Mouse (Mus musculus): ENCODE measurements around the gene Rassf5. TPM values are rescaled to one million over a fixed set of nuclear protein-coding genes. Genes with fewer than 3 reads are reported as not detected.
A peak's percentile ranks its signal among the peaks of the same experiment; 100 is the strongest.
"Not testable (repeated sequence)": the region's sequence is repeated elsewhere in the genome, so short reads cannot be mapped to it uniquely, and the experiment has no call there.

The Rassf5 gene
- polyA plus RNA-seq, 1 experiment: 9.8 TPM

DNA sequence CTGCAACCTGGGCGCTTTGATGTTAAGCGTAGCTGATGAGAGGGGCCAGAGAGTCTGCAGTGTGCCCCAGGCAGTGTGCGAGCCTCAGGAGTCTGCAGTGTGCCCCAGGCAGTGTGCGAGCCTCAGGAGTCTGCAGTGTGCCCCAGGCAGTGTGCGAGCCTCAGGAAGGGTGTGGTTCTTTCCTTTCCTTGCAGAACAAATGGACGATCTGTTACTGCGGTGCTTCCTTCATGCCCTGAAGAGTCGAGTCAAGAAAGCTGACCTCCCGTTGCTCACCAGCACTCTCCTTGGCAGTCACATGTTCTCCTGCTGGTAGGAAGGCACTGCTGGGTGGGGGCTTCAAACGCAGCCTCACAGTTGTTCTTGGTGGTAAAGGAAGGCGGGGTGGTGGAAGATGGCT lies 84.0 kb downstream of the Rassf5 start:
- H3K79me2 ChIP-seq (ENCODE audit: control insufficient read depth, insufficient read depth): no peaks in the 10 kb centered on the region
- H3K27me3 ChIP-seq (ENCODE audit: control insufficient read depth, insufficient read depth, insufficient read length): no peaks in the 10 kb centered on the region
- TF ChIP-seq MYOG (IDR thresholded peaks at IDR 0.05; ENCODE audit: control insufficient read depth in 1 of 3, insufficient read depth in 1 of 3, insufficient read length in 2 of 3, low read depth in 2 of 3) (no peak), CEBPB (IDR thresholded peaks at IDR 0.05; ENCODE audit: insufficient read depth, poor library complexity, severe bottlenecking) (no peak), SRF (IDR thresholded peaks at IDR 0.05; ENCODE audit: control insufficient read depth, insufficient read length, low read depth) (no peak), E2F4 (IDR thresholded peaks at IDR 0.05; ENCODE audit: insufficient read depth) (no peak), REST (IDR thresholded peaks at IDR 0.05; ENCODE audit: insufficient read depth, insufficient read length) (no peak), MAX (IDR thresholded peaks at IDR 0.05; ENCODE audit: low read depth) (no peak), POLR2A (IDR thresholded peaks at IDR 0.05; ENCODE audit: insufficient read length, low read depth) (no peak), POLR2AphosphoS2 (IDR thresholded peaks at IDR 0.05; ENCODE audit: insufficient read length, low read depth) (no peak), USF1 (IDR thresholded peaks at IDR 0.05; ENCODE audit: low read depth) (no peak), TCF12 (IDR thresholded peaks at IDR 0.05; ENCODE audit: insufficient read depth, poor library complexity, severe bottlenecking) (no peak), TCF3 (IDR thresholded peaks at IDR 0.05; ENCODE audit: insufficient read length, low read depth) (no peak), MYOD1 (IDR thresholded peaks at IDR 0.05; ENCODE audit: control insufficient read depth in 1 of 3, insufficient read length in 2 of 3, low read depth in 2 of 3) (no peak)
- no peak overlapping the region for H3K4me2 ChIP-seq (ENCODE audit: low read depth)
- H3ac ChIP-seq (ENCODE audit: control insufficient read depth, insufficient read length): no peak overlapping the region
- peaks cover 28% of the 10 kb centered on the region for H3K36me3 ChIP-seq (ENCODE audit: control insufficient read depth, insufficient read depth)
- H3K4me3 ChIP-seq: no peak overlapping the region

DNA sequence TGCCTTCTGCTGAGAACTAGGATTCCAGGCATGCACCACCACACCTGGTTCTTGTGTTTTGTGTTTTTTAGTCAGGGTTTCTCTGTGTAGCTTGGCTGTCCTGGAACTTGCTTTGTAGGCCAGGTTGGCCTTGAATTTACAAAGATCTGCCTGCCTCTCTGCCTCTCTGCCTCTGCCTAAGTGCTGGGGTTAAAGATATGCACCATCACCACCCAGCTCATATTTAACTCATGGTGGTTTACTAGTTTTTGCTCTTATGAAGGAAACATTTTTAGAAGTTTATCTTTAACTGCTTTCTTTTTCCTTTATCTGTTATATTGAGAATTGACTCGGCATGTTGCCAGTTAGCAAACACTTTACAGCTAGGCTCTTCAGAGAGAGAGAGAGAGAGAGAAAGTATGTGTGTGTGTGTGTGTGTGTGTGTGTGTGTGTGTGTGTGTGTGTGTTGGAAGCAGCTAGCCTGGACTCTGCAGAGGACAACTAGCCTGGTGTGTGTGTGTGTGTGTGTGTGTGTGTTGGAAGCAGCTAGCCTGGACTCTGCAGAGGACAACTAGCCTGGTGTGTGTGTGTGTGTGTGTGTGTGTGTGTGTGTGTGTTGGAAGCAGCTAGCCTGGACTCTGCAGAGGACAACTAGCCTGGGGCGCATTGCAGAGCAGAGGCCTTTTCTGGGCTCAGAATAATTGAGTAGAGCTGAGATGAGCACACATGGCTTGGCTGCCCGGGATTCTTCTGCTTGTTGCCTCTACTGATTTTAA lies 85.3 kb downstream of the Rassf5 start:
- H3K79me2 ChIP-seq (ENCODE audit: control insufficient read depth, insufficient read depth); H3K4me2 ChIP-seq (ENCODE audit: low read depth); H3K4me3 ChIP-seq; H3ac ChIP-seq (ENCODE audit: control insufficient read depth, insufficient read length); H3K27me3 ChIP-seq (ENCODE audit: control insufficient read depth, insufficient read depth, insufficient read length): not testable (repeated sequence)
- H3K36me3 ChIP-seq (ENCODE audit: control insufficient read depth, insufficient read depth): peaks cover 14% of the 10 kb centered on the region

DNA sequence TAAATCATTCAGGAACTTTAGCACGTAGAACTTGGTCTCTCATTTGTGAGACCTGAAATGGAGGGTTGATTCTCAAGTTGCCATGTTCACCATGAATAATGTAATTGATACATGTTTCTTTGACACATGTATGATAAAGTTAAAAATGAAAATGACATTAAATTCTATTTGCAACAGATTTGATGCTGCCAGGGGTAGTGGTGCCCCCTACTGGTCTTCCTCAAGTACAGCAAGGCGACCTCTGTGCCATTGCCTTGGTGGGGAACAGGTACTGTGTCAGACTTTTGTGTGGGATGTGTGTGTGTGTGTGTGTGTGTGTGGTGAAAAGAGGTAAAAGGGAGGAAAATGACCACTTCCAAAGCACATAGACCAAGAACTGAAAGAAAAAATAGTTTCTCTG lies 89.6 kb downstream of the Rassf5 start:
- H3K36me3 ChIP-seq (ENCODE audit: control insufficient read depth, insufficient read depth): peaks cover 6% of the 10 kb centered on the region
- no peak overlapping the region for H3ac ChIP-seq (ENCODE audit: control insufficient read depth, insufficient read length)
- no peak for TF ChIP-seq POLR2AphosphoS2 (IDR thresholded peaks at IDR 0.05; ENCODE audit: insufficient read length, low read depth)
- no peak for TF ChIP-seq E2F4 (IDR thresholded peaks at IDR 0.05; ENCODE audit: insufficient read depth)
- TF ChIP-seq TCF3 (IDR thresholded peaks at IDR 0.05; ENCODE audit: insufficient read length, low read depth): no peak
- H3K4me2 ChIP-seq (ENCODE audit: low read depth): no peak overlapping the region
- peaks cover 8% of the 10 kb centered on the region for H3K79me2 ChIP-seq (ENCODE audit: control insufficient read depth, insufficient read depth)
- H3K4me3 ChIP-seq: no peak overlapping the region
- no peaks in the 10 kb centered on the region for H3K27me3 ChIP-seq (ENCODE audit: control insufficient read depth, insufficient read depth, insufficient read length)

DNA sequence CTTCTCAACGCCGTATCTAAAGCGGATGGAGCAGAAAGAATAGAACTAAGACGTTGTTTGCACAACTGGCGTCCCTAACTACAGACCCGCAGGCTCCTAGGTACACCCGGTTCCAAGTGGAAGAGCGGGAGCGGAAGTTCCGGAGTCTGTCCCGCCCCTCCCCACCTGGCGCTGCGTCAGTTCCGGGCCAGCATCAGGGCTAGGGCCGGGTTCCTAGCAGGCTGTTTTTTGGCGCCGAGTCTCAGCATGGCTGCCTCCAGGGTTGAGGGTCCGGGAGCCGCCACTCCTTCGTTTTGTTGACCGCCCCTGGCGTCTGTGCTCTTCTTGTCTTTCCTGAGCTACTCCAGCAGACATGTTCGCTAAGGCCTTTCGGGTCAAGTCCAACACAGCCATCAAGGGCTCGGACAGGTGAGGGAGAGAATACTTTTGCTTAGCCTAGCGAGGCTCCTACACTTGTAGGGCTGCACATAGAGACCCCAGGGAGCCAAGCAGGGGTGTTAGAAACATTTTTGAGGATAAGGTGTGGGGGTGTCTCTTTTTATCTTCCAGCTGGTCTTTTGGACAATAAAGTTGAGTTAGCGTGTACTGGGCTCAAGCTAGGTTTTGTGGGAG lies 91.9 kb downstream of the Rassf5 start, which contains the start of gene Eif2d:
Gene Eif2d (plus strand): TSS at position 164 of the 612 bp plus-strand sequence.
- H3K79me2 ChIP-seq (ENCODE audit: control insufficient read depth, insufficient read depth): peaks cover 8% of the 10 kb centered on the region
- H3K4me2 ChIP-seq (ENCODE audit: low read depth): peak within 1 kb of the TSS; percentile 96
- peaks cover under 1% of the 10 kb centered on the region for H3K36me3 ChIP-seq (ENCODE audit: control insufficient read depth, insufficient read depth)
- peak within 1 kb of the TSS; percentile 59 for H3K4me3 ChIP-seq
- TF ChIP-seq POLR2AphosphoS2 (IDR thresholded peaks at IDR 0.05; ENCODE audit: insufficient read length, low read depth): peak; percentile 45
- no peak for TF ChIP-seq TCF12 (IDR thresholded peaks at IDR 0.05; ENCODE audit: insufficient read depth, poor library complexity, severe bottlenecking)
- TF ChIP-seq SRF (IDR thresholded peaks at IDR 0.05; ENCODE audit: control insufficient read depth, insufficient read length, low read depth): no peak
- peak in 1 of 3 experiments; percentile 41 for TF ChIP-seq MYOD1 (IDR thresholded peaks at IDR 0.05; ENCODE audit: control insufficient read depth in 1 of 3, insufficient read length in 2 of 3, low read depth in 2 of 3)
- no peak for TF ChIP-seq MAX (IDR thresholded peaks at IDR 0.05; ENCODE audit: low read depth)
- peak; percentile 17 for TF ChIP-seq E2F4 (IDR thresholded peaks at IDR 0.05; ENCODE audit: insufficient read depth)
- TF ChIP-seq CEBPB (IDR thresholded peaks at IDR 0.05; ENCODE audit: insufficient read depth, poor library complexity, severe bottlenecking): no peak
- no peak for TF ChIP-seq TCF3 (IDR thresholded peaks at IDR 0.05; ENCODE audit: insufficient read length, low read depth)
- TF ChIP-seq POLR2A (IDR thresholded peaks at IDR 0.05; ENCODE audit: insufficient read length, low read depth): peak; percentile 61
- no peak for TF ChIP-seq REST (IDR thresholded peaks at IDR 0.05; ENCODE audit: insufficient read depth, insufficient read length)
- no peak for TF ChIP-seq USF1 (IDR thresholded peaks at IDR 0.05; ENCODE audit: low read depth)
- TF ChIP-seq MYOG (IDR thresholded peaks at IDR 0.05; ENCODE audit: control insufficient read depth in 1 of 3, insufficient read depth in 1 of 3, insufficient read length in 2 of 3, low read depth in 2 of 3): peak in 1 of 3 experiments; percentile 47
- no peaks in the 10 kb centered on the region for H3K27me3 ChIP-seq (ENCODE audit: control insufficient read depth, insufficient read depth, insufficient read length)
- no peak within 1 kb of the TSS for H3ac ChIP-seq (ENCODE audit: control insufficient read depth, insufficient read length)

DNA sequence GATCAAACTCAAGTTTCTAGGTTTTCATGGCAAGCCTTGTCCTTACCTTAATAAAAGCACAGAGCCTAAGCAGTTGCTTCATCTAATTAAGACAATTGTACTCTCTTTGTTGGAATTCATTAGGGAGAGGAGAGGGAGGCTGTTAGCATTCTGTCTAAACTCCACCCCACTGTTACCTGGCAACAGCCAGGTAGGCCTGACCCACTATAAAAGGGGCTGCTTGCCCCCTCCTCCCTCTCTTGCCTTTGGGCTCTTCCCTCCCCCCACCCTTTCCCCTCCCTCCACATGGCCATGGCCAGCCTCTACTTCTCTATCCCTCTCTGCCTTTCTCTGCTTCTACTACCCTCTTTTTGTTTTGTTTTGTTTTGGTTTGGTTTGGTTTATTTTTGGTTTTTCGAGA lies 95.6 kb downstream of the Rassf5 start:
- Histone ChIP-seq H3K4me2 (ENCODE audit: low read depth) (no peak overlapping the region), H3K4me3 (no peak overlapping the region), H3K27me3 (ENCODE audit: control insufficient read depth, insufficient read depth, insufficient read length) (no peaks in the 10 kb centered on the region), H3ac (ENCODE audit: control insufficient read depth, insufficient read length) (no peak overlapping the region), H3K36me3 (ENCODE audit: control insufficient read depth, insufficient read depth) (no peaks in the 10 kb centered on the region), H3K79me2 (ENCODE audit: control insufficient read depth, insufficient read depth) (peaks cover 8% of the 10 kb centered on the region)
- TF ChIP-seq REST (IDR thresholded peaks at IDR 0.05; ENCODE audit: insufficient read depth, insufficient read length): no peak
- TF ChIP-seq MYOD1 (IDR thresholded peaks at IDR 0.05; ENCODE audit: control insufficient read depth in 1 of 3, insufficient read length in 2 of 3, low read depth in 2 of 3): no peak
- no peak for TF ChIP-seq POLR2A (IDR thresholded peaks at IDR 0.05; ENCODE audit: insufficient read length, low read depth)
- no peak for TF ChIP-seq POLR2AphosphoS2 (IDR thresholded peaks at IDR 0.05; ENCODE audit: insufficient read length, low read depth)
- no peak for TF ChIP-seq MYOG (IDR thresholded peaks at IDR 0.05; ENCODE audit: control insufficient read depth in 1 of 3, insufficient read depth in 1 of 3, insufficient read length in 2 of 3, low read depth in 2 of 3)
